Mouse (Mus musculus): ENCODE data around the gene Trhde. TPM values are rescaled to one million over a fixed set of nuclear protein-coding genes. Genes with fewer than 3 reads are reported as not detected.
A peak's percentile ranks its signal among the peaks of the same experiment; 100 is the strongest.

Trhde gene
- polyA plus RNA-seq, 1 experiment from 2014 or later, result 1.1 TPM

- Histone ChIP-seq H3K4me3 (no peak overlapping the region), H3K9ac (no peak overlapping the region), H3K27ac (no peak overlapping the region), H3K4me1 (no peaks in the 10 kb centered on the region), H3K36me3 (ENCODE audit: poor library complexity, severe bottlenecking) (no peaks in the 10 kb centered on the region), H3K27me3 (no peaks in the 10 kb centered on the region), H3K9me3 (replicated peaks) (no peaks in the 10 kb centered on the region), H3K4me2 (no peak overlapping the region)
- ATAC-seq, result 0 out of 2 replicates have a peak, but pooled peaks have one; percentile 41
- 62% methylated on average over 2 of the region's 2 CpGs for WGBS
Observed at GRCm38 (mm10) chr10:114403795-114404194, 398.3 kb downstream of the Trhde start.

GRCm38 (mm10) chr10:114370804-114371203 lies 431.3 kb downstream of the Trhde start:
- no peaks in the 10 kb centered on the region for H3K27me3 ChIP-seq
- no peak overlapping the region for H3K4me3 ChIP-seq
- no peak overlapping the region for H3K27ac ChIP-seq
- no peak for ATAC-seq
- no peaks in the 10 kb centered on the region for H3K9me3 ChIP-seq (replicated peaks)
- H3K4me1 ChIP-seq, result no peaks in the 10 kb centered on the region
- H3K4me2 ChIP-seq, result no peak overlapping the region
- H3K9ac ChIP-seq, result no peak overlapping the region
- no peaks in the 10 kb centered on the region for H3K36me3 ChIP-seq (ENCODE audit: poor library complexity, severe bottlenecking)
- WGBS, result 86% methylated on average over 3 of the region's 3 CpGs

GRCm38 (mm10) chr10:114363442-114363841 lies 438.7 kb downstream of the Trhde start:
- no peaks in the 10 kb centered on the region for H3K36me3 ChIP-seq (ENCODE audit: poor library complexity, severe bottlenecking)
- 70% methylated on average over 6 of the region's 6 CpGs for WGBS
- H3K4me2 ChIP-seq, result no peak overlapping the region
- H3K4me1 ChIP-seq, result no peaks in the 10 kb centered on the region
- no peak for ATAC-seq
- H3K9me3 ChIP-seq (replicated peaks), result no peaks in the 10 kb centered on the region
- H3K4me3 ChIP-seq, result no peak overlapping the region
- H3K27me3 ChIP-seq, result no peaks in the 10 kb centered on the region
- H3K9ac ChIP-seq, result no peak overlapping the region
- H3K27ac ChIP-seq, result no peak overlapping the region

- WGBS, result 76% methylated on average over 2 of the region's 2 CpGs
- Histone ChIP-seq H3K36me3 (ENCODE audit: poor library complexity, severe bottlenecking) (no peaks in the 10 kb centered on the region), H3K27ac (no peak overlapping the region), H3K4me3 (no peak overlapping the region), H3K4me2 (no peak overlapping the region), H3K4me1 (no peaks in the 10 kb centered on the region), H3K9me3 (replicated peaks) (no peaks in the 10 kb centered on the region), H3K27me3 (no peaks in the 10 kb centered on the region), H3K9ac (no peak overlapping the region)
- no peak for ATAC-seq
Observed at GRCm38 (mm10) chr10:114362631-114363030, 439.5 kb downstream of the Trhde start.

All from forebrain, embryonic 13.5 days (tissue).